Mouse (Mus musculus) lung, embryonic 16.5 days (tissue): Measurements from ENCODE around the gene Sowaha. TPM values are rescaled to one million over a fixed set of nuclear protein-coding genes. Genes with fewer than 3 reads are reported as not detected.

ENCODE experiments used
- ATAC-seq: fragments of 200-750 bp; cut with Nextera tagmentation; 2 replicates; pipeline ENCODE4 v1.8.0; 2017; ENCODE audit warnings: low read depth, mild to moderate bottlenecking, moderate library complexity
- H3K27ac ChIP-seq: fragments of 300-500 bp; sonication (generic); 2 replicates; pipeline ENCODE4 v1.5.1; 2014; ENCODE audit warnings: mild to moderate bottlenecking, control low read depth, low read length
- H3K27me3 ChIP-seq: fragments of 300-500 bp; sonication (generic); 2 replicates; pipeline ENCODE4 v1.6.1; 2014; ENCODE audit warnings: low read depth, low read length, mixed read lengths; ENCODE audit not compliant: control insufficient read depth, insufficient read depth
- H3K36me3 ChIP-seq: fragments of 300-500 bp; sonication (generic); 2 replicates; pipeline ENCODE4 v1.6.1; 2014; ENCODE audit warnings: low read length; ENCODE audit not compliant: control insufficient read depth, insufficient read depth
- H3K4me1 ChIP-seq: fragments of 300-500 bp; sonication (generic); replicated peaks from 2 replicates; pipeline ENCODE4 v1.6.1; 2014; ENCODE audit warnings: low read length, mixed read lengths; ENCODE audit not compliant: control insufficient read depth, insufficient read depth
- H3K4me2 ChIP-seq: fragments of 300-500 bp; sonication (generic); 2 replicates; pipeline ENCODE4 v1.6.1; 2014; ENCODE audit warnings: low read depth, low read length, control low read depth
- H3K4me3 ChIP-seq: fragments of 300-500 bp; sonication (generic); 2 replicates; pipeline ENCODE4 v1.5.1; 2014; ENCODE audit warnings: mild to moderate bottlenecking, low read length, control low read depth
- H3K9ac ChIP-seq: fragments of 300-500 bp; sonication (generic); 2 replicates; pipeline ENCODE4 v1.6.1; 2014; ENCODE audit warnings: low read length, control low read depth
- H3K9me3 ChIP-seq: fragments of 300-500 bp; sonication (generic); 2 replicates; pipeline ENCODE4 v1.6.1; 2016; ENCODE audit warnings: low read length; ENCODE audit not compliant: control insufficient read depth
- WGBS: fragments of 180-500 bp; shearing (Covaris S2); extraction: QIAGEN DNeasy Blood & Tissue Kit; methylation state at CpG from one replicate; pipeline ENCODE4 v1.1.7; 2014; 5-methylcytosine and 5-hydroxymethylcytosine counted together
- polyA plus RNA-seq: library from polyadenylated mRNA; unstranded; fragments of >200 nt; fragmentation: Nextera tagmentation; extraction: Ambion mirVana; gene quantifications from 2 replicates; pipeline ENCODE4 v1.2.1, GENCODE M21; 2015

The Sowaha gene
- polyA plus RNA-seq, 1 experiment from 2014 or later, result 0.13 TPM

DNA sequence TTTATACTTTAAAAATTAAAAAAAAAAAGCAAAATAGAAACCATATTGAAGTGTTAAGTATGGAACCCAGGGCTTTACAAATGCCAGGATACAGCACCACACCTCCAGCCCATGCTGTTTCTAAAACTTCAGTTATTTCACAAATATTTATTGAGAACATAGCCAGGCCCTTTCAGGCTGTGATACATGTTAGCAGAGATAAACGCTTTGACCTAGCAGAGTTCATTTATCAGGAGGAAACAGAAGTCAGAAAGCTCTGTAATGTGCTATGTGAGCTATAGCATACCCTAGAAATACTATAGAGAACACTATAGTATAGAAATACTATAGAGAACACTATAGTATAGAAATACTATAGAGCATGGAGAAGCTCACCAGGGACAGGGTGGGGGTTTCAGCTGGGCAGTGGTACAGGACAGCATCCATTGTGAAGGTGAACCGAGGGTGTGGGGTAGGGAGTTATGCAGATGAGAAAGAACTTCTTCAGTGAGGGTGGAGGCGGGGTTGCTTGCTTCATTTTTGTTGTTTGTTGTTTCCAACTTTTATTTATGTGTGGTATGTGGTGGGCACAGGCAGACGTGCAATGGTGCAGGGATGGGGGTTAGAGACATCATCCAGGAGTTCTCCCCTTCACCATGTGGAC lies 1.1 kb upstream of the Sowaha start:
- no peak overlapping the region for H3K4me3 ChIP-seq
- H3K9me3 ChIP-seq, result no peaks in the 10 kb centered on the region
- H3K36me3 ChIP-seq, result no peaks in the 10 kb centered on the region
- no peak overlapping the region for H3K9ac ChIP-seq
- peaks cover 16% of the 10 kb centered on the region for H3K4me1 ChIP-seq
- no peak overlapping the region for H3K4me2 ChIP-seq
- H3K27ac ChIP-seq, result no peak overlapping the region
- ATAC-seq, result no peak
- H3K27me3 ChIP-seq, result peaks cover 49% of the 10 kb centered on the region
- WGBS, result 60% methylated on average over 4 of the region's 4 CpGs

- WGBS, result 1% methylated on average over 49 of the region's 62 CpGs
- peak overlapping the region; percentile 76 for H3K4me2 ChIP-seq
- peaks cover 67% of the 10 kb centered on the region for H3K27me3 ChIP-seq
- ATAC-seq, result peak; percentile 39
- H3K27ac ChIP-seq, result no peak overlapping the region
- peaks cover 16% of the 10 kb centered on the region for H3K4me1 ChIP-seq
- no peaks in the 10 kb centered on the region for H3K36me3 ChIP-seq
- H3K4me3 ChIP-seq, result peak overlapping the region; percentile 47
- no peaks in the 10 kb centered on the region for H3K9me3 ChIP-seq
- peak overlapping the region; percentile 45 for H3K9ac ChIP-seq
Measured at GRCm38 (mm10) chr11:53479171-53479782, 797 bp downstream of the Sowaha start.

DNA sequence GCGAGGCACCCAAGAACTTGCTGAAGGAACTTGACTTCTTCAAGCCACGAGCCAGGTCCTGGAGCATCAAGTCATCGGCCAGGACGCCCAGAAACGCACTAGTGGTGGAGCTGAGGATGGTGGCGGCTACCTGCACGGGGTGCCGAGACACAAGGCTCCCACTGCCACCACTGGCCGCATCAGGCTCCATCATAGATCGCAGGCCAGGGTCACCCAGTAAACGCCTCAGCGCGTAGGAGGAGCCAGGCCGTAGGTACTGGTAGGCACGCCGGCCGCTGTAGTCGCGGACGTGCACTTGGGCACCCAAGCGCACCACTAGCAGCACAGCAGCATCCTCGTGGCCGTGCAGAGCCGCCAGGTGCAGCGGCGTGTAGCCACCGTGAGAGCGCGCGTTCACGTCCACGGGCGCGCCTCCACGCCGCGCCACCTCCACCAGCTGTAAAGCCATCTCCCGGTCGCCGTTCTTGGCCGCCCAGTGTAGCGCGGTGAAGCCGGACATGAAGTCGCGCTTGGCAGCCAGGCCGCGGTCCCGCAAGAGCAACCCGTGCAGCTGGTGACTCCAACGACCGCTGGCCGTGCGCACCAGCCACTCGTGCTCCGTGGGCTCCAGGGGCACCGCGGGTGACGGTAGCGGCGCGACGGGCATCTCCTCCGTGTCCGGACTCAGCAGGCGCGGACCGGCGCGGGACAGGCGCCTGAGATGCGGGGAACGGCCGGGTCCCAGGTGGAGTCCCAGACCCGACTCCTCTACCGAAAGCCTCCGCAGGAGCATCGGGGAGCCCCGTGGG lies 1.5 kb downstream of the Sowaha start:
- peaks cover 16% of the 10 kb centered on the region for H3K4me1 ChIP-seq
- peak overlapping the region; percentile 76 for H3K4me2 ChIP-seq
- 6% methylated on average over 79 of the region's 79 CpGs for WGBS
- peaks cover 70% of the 10 kb centered on the region for H3K27me3 ChIP-seq
- H3K27ac ChIP-seq, result no peak overlapping the region
- H3K9ac ChIP-seq, result peak overlapping the region; percentile 45
- H3K36me3 ChIP-seq, result no peaks in the 10 kb centered on the region
- ATAC-seq, result peak; percentile 39; the same call in 1 of the 2 replicates
- H3K4me3 ChIP-seq, result peak overlapping the region; percentile 47
- H3K9me3 ChIP-seq, result no peaks in the 10 kb centered on the region

DNA sequence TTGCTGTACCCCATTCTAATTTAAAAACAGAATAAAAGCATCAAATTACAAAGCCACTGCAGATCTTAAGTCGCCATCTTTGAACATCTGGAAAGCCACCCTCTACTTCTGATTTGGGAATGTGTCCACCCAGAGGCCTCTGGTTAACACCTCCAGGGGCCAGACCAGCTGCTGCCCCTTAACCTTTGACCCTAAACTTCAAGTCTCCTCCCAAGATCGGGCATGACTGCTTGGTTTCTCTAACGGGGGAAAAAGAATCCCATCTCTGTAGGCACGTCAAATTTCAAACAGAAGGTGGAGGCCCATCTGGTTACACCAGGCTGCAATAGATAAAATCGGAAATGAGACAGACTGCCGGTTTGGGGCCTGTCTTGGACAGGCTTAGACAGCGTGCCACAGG lies 2.2 kb downstream of the Sowaha start:
- Histone ChIP-seq H3K4me1 (peaks cover 16% of the 10 kb centered on the region), H3K4me2 (no peak overlapping the region), H3K9ac (no peak overlapping the region), H3K36me3 (no peaks in the 10 kb centered on the region), H3K9me3 (no peaks in the 10 kb centered on the region), H3K27me3 (peaks cover 70% of the 10 kb centered on the region), H3K4me3 (no peak overlapping the region), H3K27ac (no peak overlapping the region)
- 41% methylated on average over 7 of the region's 7 CpGs for WGBS
- ATAC-seq, result no peak

- Histone ChIP-seq H3K4me1 (peaks cover 16% of the 10 kb centered on the region), H3K27me3 (peaks cover 69% of the 10 kb centered on the region), H3K9me3 (no peaks in the 10 kb centered on the region), H3K36me3 (no peaks in the 10 kb centered on the region), H3K4me3 (no peak overlapping the region), H3K27ac (no peak overlapping the region), H3K4me2 (no peak overlapping the region), H3K9ac (no peak overlapping the region)
- ATAC-seq, result no peak
- WGBS, result 22% methylated on average over 8 of the region's 8 CpGs
Measured at GRCm38 (mm10) chr11:53475620-53476019, 4.5 kb downstream of the Sowaha start.

- H3K9me3 ChIP-seq, result no peaks in the 10 kb centered on the region
- H3K9ac ChIP-seq, result no peak overlapping the region
- H3K36me3 ChIP-seq, result no peaks in the 10 kb centered on the region
- no peak overlapping the region for H3K27ac ChIP-seq
- H3K4me1 ChIP-seq, result peaks cover 7% of the 10 kb centered on the region; the same call in 1 of the 2 replicates
- H3K27me3 ChIP-seq, result peaks cover 47% of the 10 kb centered on the region
- no peak overlapping the region for H3K4me3 ChIP-seq
- WGBS, result 58% methylated on average over 3 of the region's 3 CpGs
- H3K4me2 ChIP-seq, result no peak overlapping the region
- no peak for ATAC-seq
Measured at GRCm38 (mm10) chr11:53472709-53473108, 7.4 kb downstream of the Sowaha start.

GRCm38 (mm10) chr11:53469968-53470695 lies 9.9 kb downstream of the Sowaha start, which contains the start of gene Gm9837:
Gene Gm9837, minus strand, starts transcription at chr11:53470479.
- peak; percentile 88 for ATAC-seq
- peak within 1 kb of the TSS; percentile 26; the same call in 1 of the 2 replicates for H3K9ac ChIP-seq
- 3% methylated on average over 29 of the region's 29 CpGs for WGBS
- peak within 1 kb of the TSS; percentile 43 for H3K4me2 ChIP-seq
- peaks cover 10% of the 10 kb centered on the region; the same call in 1 of the 2 replicates for H3K4me1 ChIP-seq
- H3K4me3 ChIP-seq, result peak within 1 kb of the TSS; percentile 20
- H3K27ac ChIP-seq, result no peak within 1 kb of the TSS
- H3K27me3 ChIP-seq, result peaks cover 36% of the 10 kb centered on the region
- no peaks in the 10 kb centered on the region for H3K36me3 ChIP-seq
- no peaks in the 10 kb centered on the region for H3K9me3 ChIP-seq

- no peaks in the 10 kb centered on the region for H3K9me3 ChIP-seq
- peaks cover 10% of the 10 kb centered on the region; the same call in 1 of the 2 replicates for H3K4me1 ChIP-seq
- H3K4me2 ChIP-seq, result peak overlapping the region; percentile 43
- ATAC-seq, result peak; percentile 18
- H3K36me3 ChIP-seq, result no peaks in the 10 kb centered on the region
- peak overlapping the region; percentile 26; the same call in 1 of the 2 replicates for H3K9ac ChIP-seq
- no peak overlapping the region for H3K27ac ChIP-seq
- H3K4me3 ChIP-seq, result peak overlapping the region; percentile 17
- peaks cover 36% of the 10 kb centered on the region for H3K27me3 ChIP-seq
- WGBS, result 35% methylated on average over 16 of the region's 16 CpGs
Measured at GRCm38 (mm10) chr11:53469294-53469967, 10.6 kb downstream of the Sowaha start.
